Mouse (Mus musculus) limb, embryonic 13.5 days (tissue): ENCODE data around the gene Ggt1. TPM values are rescaled to one million over a fixed set of nuclear protein-coding genes. Genes with fewer than 3 reads are reported as not detected.
"Not testable (repeated sequence)": the region's sequence is repeated elsewhere in the genome, so short reads cannot be mapped to it uniquely, and the experiment has no call there.

ENCODE experiments used
- ATAC-seq: fragments of 200-750 bp; cut with Nextera tagmentation; 2 replicates; pipeline ENCODE4 v1.8.0; 2017; ENCODE audit warnings: low read depth, moderate number of reproducible peaks, moderate TSS enrichment; ENCODE audit not compliant: low FRiP score
- H3K27ac ChIP-seq: fragments of 300-500 bp; sonication (generic); 2 replicates; pipeline ENCODE4 v1.5.1; 2015; ENCODE audit warnings: inconsistent platforms, mild to moderate bottlenecking, moderate library complexity
- H3K27me3 ChIP-seq: fragments of 300-500 bp; sonication (generic); 2 replicates; pipeline ENCODE4 v1.6.1; 2015; ENCODE audit warnings: mild to moderate bottlenecking, inconsistent platforms
- H3K36me3 ChIP-seq: fragments of 300-500 bp; sonication (generic); 2 replicates; pipeline ENCODE4 v1.6.1; 2015; ENCODE audit warnings: inconsistent platforms, mild to moderate bottlenecking, moderate library complexity
- H3K4me1 ChIP-seq: fragments of 300-500 bp; sonication (generic); 2 replicates; pipeline ENCODE4 v1.6.1; 2015; ENCODE audit warnings: inconsistent platforms
- H3K4me2 ChIP-seq: fragments of 300-500 bp; sonication (generic); replicated peaks from 2 replicates; pipeline ENCODE4 v1.6.1; 2015; ENCODE audit warnings: inconsistent platforms, mild to moderate bottlenecking, moderate library complexity
- H3K4me3 ChIP-seq: fragments of 300-500 bp; sonication (generic); 2 replicates; pipeline ENCODE4 v1.5.1; 2015; ENCODE audit warnings: moderate library complexity, mild to moderate bottlenecking, inconsistent platforms
- H3K9ac ChIP-seq: fragments of 300-500 bp; sonication (generic); 2 replicates; pipeline ENCODE4 v1.6.1; 2015; ENCODE audit warnings: mild to moderate bottlenecking, inconsistent platforms
- H3K9me3 ChIP-seq: fragments of 300-500 bp; sonication (generic); 2 replicates; pipeline ENCODE4 v1.6.1; 2016; ENCODE audit warnings: inconsistent platforms
- WGBS: fragments of 180-500 bp; shearing (Covaris S2); methylation state at CpG from one replicate; pipeline ENCODE4 v1.1.7; 2015; 5-methylcytosine and 5-hydroxymethylcytosine counted together
- polyA plus RNA-seq: library from polyadenylated mRNA; unstranded; fragments of >200 nt; fragmentation: Nextera tagmentation; extraction: Ambion mirVana; gene quantifications from 2 replicates; pipeline ENCODE4 v1.2.1, GENCODE M21; 2015

Ggt1 gene
- polyA plus RNA-seq, 1 experiment from 2014 or later, result 0.57 TPM

DNA sequence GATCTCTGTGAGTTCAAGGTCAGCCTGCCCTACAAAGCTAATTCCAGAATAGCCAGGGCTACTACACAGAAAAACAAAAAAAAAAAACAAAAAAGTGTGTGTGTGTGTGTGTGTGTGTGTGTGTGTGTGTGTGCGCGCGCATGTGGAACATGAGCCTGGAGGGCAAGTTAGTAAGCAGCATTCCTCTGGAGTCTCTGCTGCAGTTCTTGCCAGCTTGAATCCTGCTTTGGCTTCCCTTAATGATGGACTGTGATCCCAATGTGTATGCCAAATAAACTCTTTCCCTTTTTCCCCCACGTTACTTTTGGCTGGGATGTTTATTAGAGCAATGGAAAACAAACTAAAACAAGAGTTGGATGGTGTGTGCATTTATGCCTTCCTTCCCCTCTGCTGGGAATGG is 39.8 kb upstream of the Ggt1 start:
- 83% methylated on average over 4 of the region's 4 CpGs for WGBS
- Histone ChIP-seq H3K27me3 (no peaks in the 10 kb centered on the region), H3K4me3 (no peak overlapping the region), H3K9ac (no peak overlapping the region), H3K27ac (no peak overlapping the region), H3K4me1 (peaks cover 15% of the 10 kb centered on the region), H3K36me3 (peaks cover 66% of the 10 kb centered on the region), H3K4me2 (no peak overlapping the region), H3K9me3 (no peaks in the 10 kb centered on the region)
- no peak for ATAC-seq

DNA sequence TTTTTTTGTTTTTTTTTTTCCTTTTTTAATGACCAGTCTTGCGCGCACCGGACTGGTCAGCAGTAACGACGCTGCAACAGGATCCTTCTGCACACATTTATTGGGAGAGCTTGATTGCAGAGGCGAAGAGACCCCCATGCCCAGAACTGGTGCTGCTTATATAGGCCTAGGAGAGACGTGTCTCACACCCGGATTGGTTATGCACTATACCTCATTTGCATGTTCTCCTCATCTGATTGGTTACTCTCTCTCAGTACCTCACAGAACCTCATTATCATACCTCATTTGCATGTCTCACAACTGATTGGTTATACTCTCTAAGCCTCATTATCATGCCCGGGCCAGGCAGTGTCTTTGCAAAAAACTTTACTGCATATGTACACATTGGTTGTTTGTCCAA is 36.0 kb upstream of the Ggt1 start:
- peaks cover 73% of the 10 kb centered on the region for H3K36me3 ChIP-seq
- H3K4me2 ChIP-seq, H3K27me3 ChIP-seq, ATAC-seq, H3K9me3 ChIP-seq, H3K27ac ChIP-seq, H3K9ac ChIP-seq, H3K4me1 ChIP-seq, H3K4me3 ChIP-seq: not testable (repeated sequence)
- WGBS, result 92% methylated on average over 9 of the region's 9 CpGs

GRCm38 (mm10) chr10:75530322-75530721 is 31.1 kb upstream of the Ggt1 start:
- 83% methylated on average over 2 of the region's 2 CpGs for WGBS
- no peak for ATAC-seq

GRCm38 (mm10) chr10:75531532-75532090 is 29.8 kb upstream of the Ggt1 start:
- Histone ChIP-seq H3K27ac (no peak overlapping the region), H3K9me3 (no peaks in the 10 kb centered on the region), H3K9ac (no peak overlapping the region), H3K27me3 (no peaks in the 10 kb centered on the region), H3K4me1 (no peaks in the 10 kb centered on the region), H3K36me3 (peaks cover 82% of the 10 kb centered on the region), H3K4me2 (no peak overlapping the region), H3K4me3 (no peak overlapping the region)
- 86% methylated on average over 9 of the region's 9 CpGs for WGBS
- ATAC-seq, result no peak

More at GRCm38 (mm10) chr10:75530322-75530721, 31.1 kb upstream of the Ggt1 start:
- H3K4me3 ChIP-seq, result no peak overlapping the region
- H3K9me3 ChIP-seq, result no peaks in the 10 kb centered on the region
- no peak overlapping the region for H3K4me2 ChIP-seq
- no peaks in the 10 kb centered on the region for H3K27me3 ChIP-seq
- H3K36me3 ChIP-seq, result peaks cover 78% of the 10 kb centered on the region
- H3K4me1 ChIP-seq, result no peaks in the 10 kb centered on the region
- no peak overlapping the region for H3K27ac ChIP-seq
- no peak overlapping the region for H3K9ac ChIP-seq

DNA sequence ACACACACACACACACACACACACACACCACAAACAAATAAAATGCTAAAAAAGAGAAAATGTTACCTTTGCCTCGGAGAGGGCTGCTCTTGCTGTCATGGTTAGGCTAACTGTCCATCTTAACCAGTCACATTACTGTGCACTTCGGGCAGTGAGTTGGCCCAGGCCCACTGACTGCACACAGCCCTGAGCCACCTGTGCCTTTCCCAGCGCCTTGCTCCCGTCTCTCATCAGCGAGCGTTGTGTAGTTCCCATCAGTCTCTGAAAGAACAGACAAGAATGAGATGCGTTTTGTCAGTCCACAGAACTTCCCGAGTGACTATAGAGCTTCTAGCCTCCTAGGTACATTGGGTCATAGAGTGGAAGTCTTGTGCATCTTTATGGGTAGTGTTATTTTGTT is 27.2 kb upstream of the Ggt1 start:
- 93% methylated on average over 8 of the region's 8 CpGs for WGBS
- Histone ChIP-seq H3K9me3 (no peaks in the 10 kb centered on the region), H3K9ac (no peak overlapping the region), H3K36me3 (peaks cover 72% of the 10 kb centered on the region), H3K4me3 (no peak overlapping the region), H3K4me1 (no peaks in the 10 kb centered on the region), H3K27me3 (no peaks in the 10 kb centered on the region), H3K4me2 (no peak overlapping the region), H3K27ac (no peak overlapping the region)
- no peak for ATAC-seq

DNA sequence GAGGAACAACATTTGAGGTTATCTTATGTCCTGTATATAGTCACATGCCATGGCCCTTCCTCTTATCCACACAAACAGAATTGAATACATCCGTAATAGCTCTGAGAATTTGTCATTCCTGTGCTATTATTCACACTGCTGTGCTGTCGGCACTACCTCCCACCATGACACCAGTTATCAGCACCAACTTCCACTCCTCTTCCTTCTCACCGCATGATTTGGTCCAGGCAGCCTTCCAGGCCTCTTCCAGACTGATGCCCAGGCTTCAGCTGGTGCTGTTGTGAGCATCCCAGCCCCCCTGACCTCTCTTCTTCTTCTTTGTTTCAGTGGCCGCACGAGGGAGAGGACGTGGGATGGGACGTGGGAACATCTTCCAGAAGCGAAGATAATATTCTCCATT is 26.5 kb upstream of the Ggt1 start:
- 90% methylated on average over 8 of the region's 8 CpGs for WGBS
- H3K9me3 ChIP-seq, result no peaks in the 10 kb centered on the region
- H3K27me3 ChIP-seq, result no peaks in the 10 kb centered on the region
- no peak for ATAC-seq
- H3K4me2 ChIP-seq, result no peak overlapping the region
- H3K4me1 ChIP-seq, result no peaks in the 10 kb centered on the region
- no peak overlapping the region for H3K4me3 ChIP-seq
- peaks cover 70% of the 10 kb centered on the region for H3K36me3 ChIP-seq
- H3K27ac ChIP-seq, result no peak overlapping the region
- no peak overlapping the region for H3K9ac ChIP-seq

DNA sequence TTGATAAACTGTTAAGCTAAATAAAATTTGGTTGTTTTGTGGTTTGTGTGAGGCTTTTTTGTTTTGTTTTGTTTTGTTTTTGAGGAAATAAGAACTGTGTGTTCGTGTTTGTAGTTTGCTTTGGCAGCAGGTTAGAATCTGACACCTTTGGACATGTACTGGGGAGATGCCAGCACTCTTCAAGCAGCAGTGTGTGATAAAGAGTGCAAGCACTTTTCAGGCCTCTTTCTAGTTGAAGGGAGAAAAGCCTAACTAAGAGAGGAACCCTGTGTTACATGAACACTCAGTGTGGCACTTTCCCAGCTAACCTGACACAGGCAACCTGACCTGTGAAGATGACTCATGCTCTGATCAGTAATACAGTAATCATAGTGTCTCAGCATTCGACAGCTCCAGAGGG is 26.0 kb upstream of the Ggt1 start:
- Histone ChIP-seq H3K27me3 (no peaks in the 10 kb centered on the region), H3K36me3 (peaks cover 66% of the 10 kb centered on the region), H3K27ac (no peak overlapping the region), H3K9me3 (no peaks in the 10 kb centered on the region), H3K4me3 (no peak overlapping the region), H3K9ac (no peak overlapping the region), H3K4me1 (no peaks in the 10 kb centered on the region), H3K4me2 (no peak overlapping the region)
- WGBS, result 86% methylated on average over 2 of the region's 2 CpGs
- no peak for ATAC-seq

- H3K36me3 ChIP-seq, result peaks cover 59% of the 10 kb centered on the region
- no peaks in the 10 kb centered on the region for H3K27me3 ChIP-seq
- WGBS, result 88% methylated on average over 5 of the region's 5 CpGs
- H3K9ac ChIP-seq, result no peak overlapping the region
- no peaks in the 10 kb centered on the region for H3K9me3 ChIP-seq
- no peak overlapping the region for H3K27ac ChIP-seq
- no peak for ATAC-seq
- no peak overlapping the region for H3K4me2 ChIP-seq
- H3K4me1 ChIP-seq, result no peaks in the 10 kb centered on the region
- H3K4me3 ChIP-seq, result no peak overlapping the region
Observed at GRCm38 (mm10) chr10:75536123-75536522, 25.3 kb upstream of the Ggt1 start.

- H3K36me3 ChIP-seq, result no peaks in the 10 kb centered on the region
- 29% methylated on average over 7 of the region's 7 CpGs for WGBS
- peak overlapping the region; percentile 10; the same call in 1 of the 2 replicates for H3K4me3 ChIP-seq
- H3K27me3 ChIP-seq, result no peaks in the 10 kb centered on the region
- H3K9ac ChIP-seq, result no peak overlapping the region
- peak overlapping the region; percentile 39; the same call in 1 of the 2 replicates for H3K27ac ChIP-seq
- H3K9me3 ChIP-seq, result peaks cover 7% of the 10 kb centered on the region
- H3K4me2 ChIP-seq, result peak overlapping the region; percentile 51
- no peak for ATAC-seq
- peaks cover 11% of the 10 kb centered on the region for H3K4me1 ChIP-seq
Observed at GRCm38 (mm10) chr10:75547901-75548300, 13.5 kb upstream of the Ggt1 start.

DNA sequence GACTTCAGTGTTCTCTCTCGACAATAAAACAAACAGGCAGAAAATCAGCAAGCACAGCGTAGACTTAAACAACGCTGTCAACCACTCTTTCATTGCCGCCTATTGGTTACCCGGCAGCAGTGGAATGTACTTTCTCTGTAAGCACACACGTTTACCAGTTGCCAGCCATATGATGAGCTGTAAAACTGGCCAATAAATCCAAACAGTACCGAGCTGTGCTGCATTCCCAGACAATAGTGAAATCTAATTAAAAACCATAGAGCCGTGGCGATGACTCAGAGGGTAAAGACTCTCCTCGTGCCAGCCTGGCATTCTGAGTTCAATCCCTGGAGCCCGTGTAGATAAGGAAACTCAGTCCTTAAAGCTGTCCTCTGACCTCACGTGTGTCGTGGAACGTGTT is 12.9 kb upstream of the Ggt1 start:
- peak overlapping the region; percentile 4; the same call in 1 of the 2 replicates for H3K27ac ChIP-seq
- peak; percentile 62; the same call in 1 of the 2 replicates for ATAC-seq

GRCm38 (mm10) chr10:75549886-75550285 is 11.5 kb upstream of the Ggt1 start:
- H3K4me2 ChIP-seq, result no peak overlapping the region
- H3K9ac ChIP-seq, result no peak overlapping the region
- ATAC-seq, result no peak
- H3K9me3 ChIP-seq, result peaks cover 7% of the 10 kb centered on the region
- no peak overlapping the region for H3K27ac ChIP-seq
- no peaks in the 10 kb centered on the region for H3K36me3 ChIP-seq
- H3K27me3 ChIP-seq, result no peaks in the 10 kb centered on the region
- no peak overlapping the region for H3K4me3 ChIP-seq
- WGBS, result 68% methylated on average over 7 of the region's 7 CpGs
- H3K4me1 ChIP-seq, result peaks cover 11% of the 10 kb centered on the region

More for the DNA sequence above, 12.9 kb upstream of the Ggt1 start:
- no peaks in the 10 kb centered on the region for H3K27me3 ChIP-seq
- 26% methylated on average over 14 of the region's 14 CpGs for WGBS
- H3K4me2 ChIP-seq, result peak overlapping the region; percentile 51
- H3K9ac ChIP-seq, result 0 out of 2 replicates have a peak overlapping the region, but pooled peaks have one; percentile 19
- peaks cover 7% of the 10 kb centered on the region for H3K9me3 ChIP-seq
- no peaks in the 10 kb centered on the region for H3K36me3 ChIP-seq
- no peak overlapping the region for H3K4me3 ChIP-seq
- peaks cover 11% of the 10 kb centered on the region for H3K4me1 ChIP-seq

- no peaks in the 10 kb centered on the region for H3K27me3 ChIP-seq
- H3K9me3 ChIP-seq, result no peaks in the 10 kb centered on the region
- WGBS, result 56% methylated on average over 12 of the region's 12 CpGs
- no peak overlapping the region for H3K4me2 ChIP-seq
- no peak overlapping the region for H3K27ac ChIP-seq
- no peaks in the 10 kb centered on the region for H3K36me3 ChIP-seq
- H3K9ac ChIP-seq, result no peak overlapping the region
- no peak overlapping the region for H3K4me3 ChIP-seq
- no peak for ATAC-seq
- peaks cover 18% of the 10 kb centered on the region for H3K4me1 ChIP-seq
Observed at GRCm38 (mm10) chr10:75551175-75551574, 10.2 kb upstream of the Ggt1 start.

DNA sequence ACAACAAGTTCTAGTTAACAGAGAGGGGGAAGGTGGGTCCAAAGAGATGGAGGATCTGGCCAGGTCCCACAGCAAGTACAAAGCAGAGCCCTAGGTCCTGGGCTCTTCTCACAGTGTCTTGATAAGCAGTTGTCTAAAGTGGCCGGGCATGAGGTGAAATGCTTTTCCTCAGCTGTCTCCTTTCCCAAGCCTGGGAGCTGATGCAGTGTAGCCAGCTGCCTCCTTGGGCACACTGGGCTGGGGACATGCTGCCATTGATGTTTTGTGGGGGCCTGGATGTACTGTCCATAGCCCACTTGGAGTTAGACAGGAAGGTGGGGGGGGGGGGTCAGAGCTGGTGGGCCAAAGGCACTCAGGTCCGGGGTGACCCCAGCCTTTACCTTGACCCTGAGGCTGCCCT is 9.3 kb upstream of the Ggt1 start:
- peaks cover 27% of the 10 kb centered on the region for H3K4me1 ChIP-seq
- no peaks in the 10 kb centered on the region for H3K36me3 ChIP-seq
- H3K4me3 ChIP-seq, result no peak overlapping the region
- no peak for ATAC-seq
- H3K27ac ChIP-seq, result no peak overlapping the region
- H3K9me3 ChIP-seq, result no peaks in the 10 kb centered on the region
- H3K27me3 ChIP-seq, result no peaks in the 10 kb centered on the region
- H3K9ac ChIP-seq, result no peak overlapping the region
- H3K4me2 ChIP-seq, result no peak overlapping the region
- 81% methylated on average over 2 of the region's 2 CpGs for WGBS
